Comparison of ENCODE assay signal across 21 mouse cellular contexts in genomic region chrX:142792185-142792584, GRCm38 (mm10).
"Had no signal": no experiment of that assay in that cellular context is flagged by ENCODE, and none has a peak within 500 bp of the region (broad histone marks: within the 10 kb centered on the region; RNA-seq: fewer than 3 reads in every experiment).

No protein-coding gene starts in this region.

- H3K4me3 ChIP-seq: limb, embryonic 12.5 days; limb, embryonic 15.5 days; lung, embryonic 15.5 days; megakaryocyte, embryonic 14.5 days; midbrain, embryonic 10.5 days; midbrain, embryonic 13.5 days; myocyte; neural tube, embryonic 12.5 days; neural tube, embryonic 15.5 days; stomach, embryonic 15.5 days had no signal

- H3K27ac ChIP-seq: kidney, postnatal 0 days; limb, embryonic 12.5 days; limb, embryonic 15.5 days; liver, embryonic 14.5 days; lung, embryonic 15.5 days; midbrain, embryonic 10.5 days; midbrain, embryonic 13.5 days; neural tube, embryonic 12.5 days; neural tube, embryonic 15.5 days; stomach, embryonic 15.5 days had no signal

- ATAC-seq: liver, postnatal 0 days; midbrain, embryonic 13.5 days; midbrain, embryonic 16.5 days had no signal

- DNase-seq: kidney, adult 18-20 months; kidney, postnatal 25 days; left cerebral cortex, postnatal 4 days; liver, postnatal 0 days; right cerebral cortex, adult 18-20 months; right cerebral cortex, postnatal 14 days; spleen, adult 18-20 months; thymus, postnatal 25 days had no signal
